Mouse (Mus musculus): ENCODE results near the gene Peak1. TPM values are rescaled to one million over a fixed set of nuclear protein-coding genes. Genes with fewer than 3 reads are reported as not detected.

Gene Peak1
- polyA plus RNA-seq, 1 experiment = 14.4 TPM

DNA sequence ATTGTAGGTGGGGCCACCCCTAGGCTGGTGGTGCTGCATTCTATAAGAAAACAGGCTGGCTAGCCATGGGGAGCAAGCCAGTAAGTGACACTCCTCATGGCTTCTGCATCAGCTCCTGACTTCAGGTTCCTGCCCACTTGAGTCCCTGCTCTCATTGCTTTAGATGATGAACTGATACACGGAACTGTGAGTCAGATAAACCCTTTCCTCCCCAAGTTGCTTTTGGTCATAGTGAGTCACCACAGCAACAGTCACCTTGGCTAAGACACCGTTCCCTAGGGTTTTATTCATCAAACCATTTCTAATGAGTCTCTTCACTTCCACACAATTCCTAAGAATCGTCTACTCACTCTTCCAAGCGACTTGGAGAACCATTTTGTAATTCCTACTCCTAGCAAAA, 220.9 kb downstream of the Peak1 start:
- TF ChIP-seq CTCF (IDR thresholded peaks at IDR 0.05; ENCODE audit: extremely low read depth, insufficient read depth, low read length) (no peak), POLR2A (IDR thresholded peaks at IDR 0.05; ENCODE audit: extremely low read depth, insufficient read depth, low read length) (no peak)
- Histone ChIP-seq H3K27ac (ENCODE audit: insufficient read depth, low read length) (no peak overlapping the region), H3K4me3 (ENCODE audit: insufficient read depth, low read length) (no peak overlapping the region), H3K4me1 (ENCODE audit: control insufficient read depth, insufficient read depth, low read length) (no peaks in the 10 kb centered on the region)

- Histone ChIP-seq H3K4me1 (ENCODE audit: control insufficient read depth, insufficient read depth, low read length) (no peaks in the 10 kb centered on the region), H3K4me3 (ENCODE audit: insufficient read depth, low read length) (no peak overlapping the region), H3K27ac (ENCODE audit: insufficient read depth, low read length) (no peak overlapping the region)
- TF ChIP-seq CTCF (IDR thresholded peaks at IDR 0.05; ENCODE audit: extremely low read depth, insufficient read depth, low read length) (no peak), POLR2A (IDR thresholded peaks at IDR 0.05; ENCODE audit: extremely low read depth, insufficient read depth, low read length) (no peak)
These were observed 222.7 kb downstream of the Peak1 start for GRCm38 (mm10) chr9:56195193-56195592.

- Histone ChIP-seq H3K4me3 (ENCODE audit: insufficient read depth, low read length) (no peak overlapping the region), H3K4me1 (ENCODE audit: control insufficient read depth, insufficient read depth, low read length) (no peaks in the 10 kb centered on the region), H3K27ac (ENCODE audit: insufficient read depth, low read length) (no peak overlapping the region)
- TF ChIP-seq POLR2A (IDR thresholded peaks at IDR 0.05; ENCODE audit: extremely low read depth, insufficient read depth, low read length) (no peak), CTCF (IDR thresholded peaks at IDR 0.05; ENCODE audit: extremely low read depth, insufficient read depth, low read length) (no peak)
These were observed 226.1 kb downstream of the Peak1 start for GRCm38 (mm10) chr9:56191498-56192455.

DNA sequence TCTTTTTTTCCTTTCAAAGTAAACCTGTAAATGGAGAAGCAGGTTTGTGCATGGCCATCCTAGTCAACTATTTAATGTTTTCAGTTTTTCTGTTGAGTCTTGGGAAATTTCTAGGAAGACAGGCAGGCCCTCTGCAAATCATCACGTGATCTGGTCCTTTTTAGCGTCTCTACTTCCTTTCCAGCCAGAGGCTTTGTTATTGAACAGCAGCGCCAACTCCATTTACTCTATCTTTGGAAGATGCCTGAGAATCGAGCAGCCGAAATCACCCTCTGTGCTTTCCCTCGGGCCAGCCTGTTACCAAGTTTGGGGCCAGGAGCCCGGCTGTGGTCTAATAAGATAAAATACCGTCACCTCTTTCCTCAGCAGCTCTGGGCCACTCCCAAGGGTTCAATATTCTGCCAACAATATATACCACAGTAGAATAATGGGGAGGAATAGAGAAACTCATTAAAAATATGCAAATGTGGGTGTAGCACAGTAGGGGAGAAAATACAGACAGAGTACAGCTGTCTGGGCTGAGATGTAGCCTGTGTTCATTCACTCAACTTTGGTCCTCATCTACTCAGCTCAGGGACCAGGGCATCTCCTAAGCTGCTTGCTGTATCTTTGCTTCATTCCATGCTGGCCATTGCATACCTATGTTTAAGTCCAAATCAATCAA, 237.6 kb downstream of the Peak1 start:
- Histone ChIP-seq H3K4me3 (ENCODE audit: insufficient read depth, low read length) (no peak overlapping the region), H3K4me1 (ENCODE audit: control insufficient read depth, insufficient read depth, low read length) (no peaks in the 10 kb centered on the region), H3K27ac (ENCODE audit: insufficient read depth, low read length) (no peak overlapping the region)
- no peak for TF ChIP-seq POLR2A (IDR thresholded peaks at IDR 0.05; ENCODE audit: extremely low read depth, insufficient read depth, low read length)
- no peak for TF ChIP-seq CTCF (IDR thresholded peaks at IDR 0.05; ENCODE audit: extremely low read depth, insufficient read depth, low read length)

- Histone ChIP-seq H3K27ac (ENCODE audit: insufficient read depth, low read length) (no peak overlapping the region), H3K4me3 (ENCODE audit: insufficient read depth, low read length) (no peak overlapping the region), H3K4me1 (ENCODE audit: control insufficient read depth, insufficient read depth, low read length) (no peaks in the 10 kb centered on the region)
- no peak for TF ChIP-seq POLR2A (IDR thresholded peaks at IDR 0.05; ENCODE audit: extremely low read depth, insufficient read depth, low read length)
- TF ChIP-seq CTCF (IDR thresholded peaks at IDR 0.05; ENCODE audit: extremely low read depth, insufficient read depth, low read length) = no peak
These were observed 238.3 kb downstream of the Peak1 start for GRCm38 (mm10) chr9:56179416-56180117.

- H3K4me1 ChIP-seq (ENCODE audit: control insufficient read depth, insufficient read depth, low read length) = no peaks in the 10 kb centered on the region
- TF ChIP-seq CTCF (IDR thresholded peaks at IDR 0.05; ENCODE audit: extremely low read depth, insufficient read depth, low read length) (no peak), POLR2A (IDR thresholded peaks at IDR 0.05; ENCODE audit: extremely low read depth, insufficient read depth, low read length) (no peak)
- no peak overlapping the region for H3K27ac ChIP-seq (ENCODE audit: insufficient read depth, low read length)
- H3K4me3 ChIP-seq (ENCODE audit: insufficient read depth, low read length) = no peak overlapping the region
These were observed 240.5 kb downstream of the Peak1 start for GRCm38 (mm10) chr9:56177354-56177753.

DNA sequence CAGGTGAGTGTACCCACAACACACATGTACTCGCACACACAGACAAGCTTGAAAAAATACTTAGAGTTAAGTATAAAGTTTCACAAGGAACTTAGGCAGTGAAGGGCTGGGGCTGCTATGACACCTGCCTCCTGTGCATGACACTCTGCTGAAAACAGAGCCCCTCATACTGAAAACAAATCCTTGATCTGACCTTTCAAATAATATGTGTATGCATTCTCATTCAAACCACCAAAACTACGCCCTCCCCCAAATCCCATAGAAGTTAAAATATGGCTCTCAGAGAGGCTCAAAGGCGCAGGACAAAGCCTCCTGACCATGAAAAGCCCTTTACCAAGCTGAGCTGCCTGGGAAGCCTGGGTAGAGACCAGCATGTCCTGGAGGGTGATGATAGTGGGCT, 242.6 kb downstream of the Peak1 start:
- Histone ChIP-seq H3K4me1 (ENCODE audit: control insufficient read depth, insufficient read depth, low read length) (no peaks in the 10 kb centered on the region), H3K27ac (ENCODE audit: insufficient read depth, low read length) (no peak overlapping the region)
- no peak for TF ChIP-seq POLR2A (IDR thresholded peaks at IDR 0.05; ENCODE audit: extremely low read depth, insufficient read depth, low read length)
- TF ChIP-seq CTCF (IDR thresholded peaks at IDR 0.05; ENCODE audit: extremely low read depth, insufficient read depth, low read length) = no peak

GRCm38 (mm10) chr9:56167690-56168089, 250.2 kb downstream of the Peak1 start:
- no peak overlapping the region for H3K4me3 ChIP-seq (ENCODE audit: insufficient read depth, low read length)
- TF ChIP-seq POLR2A (IDR thresholded peaks at IDR 0.05; ENCODE audit: extremely low read depth, insufficient read depth, low read length) = no peak
- no peak for TF ChIP-seq CTCF (IDR thresholded peaks at IDR 0.05; ENCODE audit: extremely low read depth, insufficient read depth, low read length)
- H3K4me1 ChIP-seq (ENCODE audit: control insufficient read depth, insufficient read depth, low read length) = 0 out of 2 replicates have a peak, but pooled peaks cover 1% of the 10 kb centered on the region
- no peak overlapping the region for H3K27ac ChIP-seq (ENCODE audit: insufficient read depth, low read length)

More for the DNA sequence above, 242.6 kb downstream of the Peak1 start:
- no peak overlapping the region for H3K4me3 ChIP-seq (ENCODE audit: insufficient read depth, low read length)

- no peak overlapping the region for H3K4me3 ChIP-seq (ENCODE audit: insufficient read depth, low read length)
- TF ChIP-seq CTCF (IDR thresholded peaks at IDR 0.05; ENCODE audit: extremely low read depth, insufficient read depth, low read length) = no peak
- TF ChIP-seq POLR2A (IDR thresholded peaks at IDR 0.05; ENCODE audit: extremely low read depth, insufficient read depth, low read length) = no peak
- H3K27ac ChIP-seq (ENCODE audit: insufficient read depth, low read length) = no peak overlapping the region
- 0 out of 2 replicates have a peak, but pooled peaks cover 1% of the 10 kb centered on the region for H3K4me1 ChIP-seq (ENCODE audit: control insufficient read depth, insufficient read depth, low read length)
These were observed 251.7 kb downstream of the Peak1 start for GRCm38 (mm10) chr9:56166161-56166560.
